9 mouse cellular contexts compared by ENCODE assay signal in genomic region chr17:47946921-47947420, GRCm38 (mm10). TPM values are rescaled to one million over a fixed set of nuclear protein-coding genes. Genes with fewer than 3 reads are reported as not detected.
DNase-seq lines count a peak whose midpoint lies in the region; ATAC-seq lines count a peak whose summit lies in the region.
"Had no signal": no experiment of that assay in that cellular context is flagged by ENCODE, and none has a peak within 500 bp of the region (broad histone marks: within the 10 kb centered on the region; RNA-seq: fewer than 3 reads in every experiment).

No protein-coding gene starts in this region.

- no peak overlapping the region for H3K4me3 ChIP-seq in forebrain, embryonic 11.5 days (ENCODE audit: low read depth, low read length)
- H3K4me3 ChIP-seq in forebrain, embryonic 15.5 days: no peak overlapping the region
- H3K4me3 ChIP-seq in limb, embryonic 10.5 days: peak overlapping the region; percentile 40
- no peak overlapping the region for H3K4me3 ChIP-seq in midbrain, embryonic 14.5 days (replicated peaks; ENCODE audit: low read depth, low read length)

- intact Hi-C loops in gastrocnemius, postnatal 14 days (cut with DNase I; ENCODE audit: low total_unique reads): no loop called here

- H3K9me3 ChIP-seq in forebrain, embryonic 11.5 days (ENCODE audit: control insufficient read depth, low read length): no peaks in the 10 kb centered on the region
- H3K9me3 ChIP-seq in forebrain, embryonic 15.5 days: no peaks in the 10 kb centered on the region
- H3K9me3 ChIP-seq in limb, embryonic 10.5 days (replicated peaks): no peaks in the 10 kb centered on the region
- H3K9me3 ChIP-seq in midbrain, embryonic 14.5 days (ENCODE audit: control insufficient read depth, low read length): no peaks in the 10 kb centered on the region

- peak; percentile 70 for DNase-seq in forebrain, embryonic 11.5 days (ENCODE audit: low spot score)
- DNase-seq in R1 (ENCODE audit: low read depth, low spot score): peak; percentile 88
- peak; percentile 69 for DNase-seq in limb, embryonic 10.5 days (ENCODE audit: low spot score)
- DNase-seq in midbrain, embryonic 14.5 days: peak; percentile 73
- DNase-seq in gastrocnemius, postnatal 14 days: no peak
- DNase-seq in cerebellum, postnatal 25 days: no peak
- DNase-seq in right cerebral cortex, adult 2 months (ENCODE audit: low spot score in 2 of 2): no peak
- DNase-seq: cerebellum, adult 9-11 months had no signal

- H3K27me3 ChIP-seq in forebrain, embryonic 11.5 days (ENCODE audit: control insufficient read depth, insufficient read depth, low read length): peaks cover 2% of the 10 kb centered on the region; the same call in 1 of the 2 replicates
- H3K27me3 ChIP-seq in forebrain, embryonic 15.5 days: peaks cover 4% of the 10 kb centered on the region; the same call in 1 of the 2 replicates
- H3K27me3 ChIP-seq in limb, embryonic 10.5 days (ENCODE audit: low read depth, poor library complexity, severe bottlenecking): peaks cover 62% of the 10 kb centered on the region
- no peaks in the 10 kb centered on the region for H3K27me3 ChIP-seq in midbrain, embryonic 14.5 days (ENCODE audit: control insufficient read depth, insufficient read depth, low read length)

- H3K9ac ChIP-seq in forebrain, embryonic 11.5 days (ENCODE audit: low read length): peak overlapping the region; percentile 27
- no peak overlapping the region for H3K9ac ChIP-seq in forebrain, embryonic 15.5 days (replicated peaks)
- H3K9ac ChIP-seq in midbrain, embryonic 14.5 days (replicated peaks; ENCODE audit: low read length): 0 out of 2 replicates have a peak overlapping the region, but pooled peaks have one; percentile 24

- no peak overlapping the region for H3K27ac ChIP-seq in forebrain, embryonic 11.5 days (ENCODE audit: low read depth, low read length)
- no peak overlapping the region for H3K27ac ChIP-seq in forebrain, embryonic 15.5 days (replicated peaks)
- peak overlapping the region; percentile 73 for H3K27ac ChIP-seq in limb, embryonic 10.5 days
- peak overlapping the region; percentile 32; the same call in 1 of the 2 replicates for H3K27ac ChIP-seq in midbrain, embryonic 14.5 days (replicated peaks; ENCODE audit: low read depth, low read length)

- peaks cover 12% of the 10 kb centered on the region for H3K4me1 ChIP-seq in forebrain, embryonic 11.5 days (replicated peaks; ENCODE audit: control insufficient read depth, insufficient read depth, low read length)
- H3K4me1 ChIP-seq in forebrain, embryonic 15.5 days: peaks cover 24% of the 10 kb centered on the region
- H3K4me1 ChIP-seq in limb, embryonic 10.5 days: peaks cover 46% of the 10 kb centered on the region
- H3K4me1 ChIP-seq in midbrain, embryonic 14.5 days (ENCODE audit: control insufficient read depth, insufficient read depth, low read length): peaks cover 16% of the 10 kb centered on the region

- WGBS in forebrain, embryonic 11.5 days: 2% methylated on average over 14 of the region's 14 CpGs
- WGBS in forebrain, embryonic 15.5 days: 8% methylated on average over 14 of the region's 14 CpGs
- 3% methylated on average over 14 of the region's 14 CpGs for WGBS in limb, embryonic 10.5 days
- 4% methylated on average over 14 of the region's 14 CpGs for WGBS in midbrain, embryonic 14.5 days

- H3K36me3 ChIP-seq in forebrain, embryonic 11.5 days (ENCODE audit: control insufficient read depth, insufficient read depth, low read length): no peaks in the 10 kb centered on the region
- H3K36me3 ChIP-seq in forebrain, embryonic 15.5 days: no peaks in the 10 kb centered on the region
- H3K36me3 ChIP-seq in limb, embryonic 10.5 days: no peaks in the 10 kb centered on the region
- H3K36me3 ChIP-seq in midbrain, embryonic 14.5 days (ENCODE audit: control insufficient read depth, insufficient read depth, low read length): no peaks in the 10 kb centered on the region

- H3K4me2 ChIP-seq in forebrain, embryonic 11.5 days (ENCODE audit: low read depth, low read length, severe bottlenecking): peak overlapping the region; percentile 34; the same call in 1 of the 2 replicates
- no peak overlapping the region for H3K4me2 ChIP-seq in forebrain, embryonic 15.5 days (replicated peaks)
- H3K4me2 ChIP-seq in midbrain, embryonic 14.5 days (ENCODE audit: low read length): no peak overlapping the region

- ATAC-seq in forebrain, embryonic 11.5 days (replicated peaks; ENCODE audit: low FRiP score): peak; percentile 51; the same call in 1 of the 2 replicates
- no peak for ATAC-seq in forebrain, embryonic 15.5 days (replicated peaks)
- ATAC-seq in midbrain, embryonic 14.5 days (ENCODE audit: low FRiP score, low TSS enrichment): peak; percentile 51; the same call in 1 of the 2 replicates

RNA-seq across cellular contexts. Expression of gene Foxp4, which starts 22.5 kb away (rescaled TPM):
- polyA plus RNA-seq in forebrain, embryonic 11.5 days (2014; fragmentation: Nextera tagmentation; extraction: Ambion mirVana): 26.1 and 27.8 TPM in 2 replicates
- 33.2 and 37.3 TPM in 2 replicates for polyA plus RNA-seq in forebrain, embryonic 15.5 days (2015; fragmentation: Nextera tagmentation; extraction: Ambion mirVana)
- polyA plus RNA-seq in limb, embryonic 10.5 days (2016; fragmentation: Nextera tagmentation; extraction: Ambion mirVana): 23.2 and 27.2 TPM in 2 replicates
- 40.6 and 40.9 TPM in 2 replicates for polyA plus RNA-seq in midbrain, embryonic 14.5 days (2014; fragmentation: Nextera tagmentation; extraction: Ambion mirVana)
- 1 to 10 TPM; 7.5 to 9.2 TPM for total RNA-seq in gastrocnemius, postnatal 14 days (2021)

Comparison
In these comparisons a context has a peak if more than half of its experiments do, and no peak if none do; other contexts are left out.
1. DNase-seq: peak in forebrain, embryonic 11.5 days (single experiment), R1 (single experiment), limb, embryonic 10.5 days (single experiment) and midbrain, embryonic 14.5 days (single experiment); none in gastrocnemius, postnatal 14 days (single experiment), cerebellum, postnatal 25 days (0 of 2) and right cerebral cortex, adult 2 months (0 of 2).
2. H3K27ac ChIP-seq: peak in limb, embryonic 10.5 days (single experiment) and midbrain, embryonic 14.5 days (single experiment); none in forebrain, embryonic 11.5 days (single experiment) and forebrain, embryonic 15.5 days (single experiment).